Mouse (Mus musculus) hindbrain, embryonic 15.5 days (tissue): Measurements from ENCODE around the gene Gm45785. TPM values are rescaled to one million over a fixed set of nuclear protein-coding genes. Genes with fewer than 3 reads are reported as not detected.

Experiments used
- ATAC-seq: fragments of 200-750 bp; cut with Nextera tagmentation; 2 replicates; pipeline ENCODE4 v1.8.0; 2017; ENCODE audit warnings: low read depth, moderate number of reproducible peaks, moderate TSS enrichment; ENCODE audit not compliant: low FRiP score
- H3K27ac ChIP-seq: fragments of 300-500 bp; sonication (generic); replicated peaks from 2 replicates; pipeline ENCODE4 v1.5.1; 2015; ENCODE audit warnings: mild to moderate bottlenecking, inconsistent platforms
- H3K27me3 ChIP-seq: fragments of 300-500 bp; sonication (generic); 2 replicates; pipeline ENCODE4 v1.6.1; 2015; ENCODE audit warnings: control low read depth, inconsistent platforms
- H3K36me3 ChIP-seq: fragments of 300-500 bp; sonication (generic); 2 replicates; pipeline ENCODE4 v1.6.1; 2015; ENCODE audit warnings: control low read depth, inconsistent platforms
- H3K4me1 ChIP-seq: fragments of 300-500 bp; sonication (generic); replicated peaks from 2 replicates; pipeline ENCODE4 v1.6.1; 2015; ENCODE audit warnings: control low read depth, inconsistent platforms
- H3K4me2 ChIP-seq: fragments of 300-500 bp; sonication (generic); 2 replicates; pipeline ENCODE4 v1.6.1; 2015; ENCODE audit warnings: moderate library complexity, mild to moderate bottlenecking, inconsistent platforms
- H3K4me3 ChIP-seq: fragments of 300-500 bp; sonication (generic); 2 replicates; pipeline ENCODE4 v1.5.1; 2015; ENCODE audit warnings: mild to moderate bottlenecking, inconsistent platforms
- H3K9ac ChIP-seq: fragments of 300-500 bp; sonication (generic); 2 replicates; pipeline ENCODE4 v1.6.1; 2015; ENCODE audit warnings: inconsistent platforms
- H3K9me3 ChIP-seq: fragments of 300-500 bp; sonication (generic); 2 replicates; pipeline ENCODE4 v1.6.1; 2016; ENCODE audit warnings: control low read depth, inconsistent platforms
- WGBS: fragments of 180-500 bp; shearing (Covaris S2); methylation state at CpG from one replicate; pipeline ENCODE4 v1.1.7; 2015; 5-methylcytosine and 5-hydroxymethylcytosine counted together
- polyA plus RNA-seq: library from polyadenylated mRNA; unstranded; fragments of >200 nt; fragmentation: Nextera tagmentation; extraction: Ambion mirVana; gene quantifications from 2 replicates; pipeline ENCODE4 v1.2.1, GENCODE M21; 2015

Gene Gm45785
- polyA plus RNA-seq, 1 experiment from 2014 or later = not detected

GRCm38 (mm10) chr7:140840750-140841735, 15.1 kb downstream of the Gm45785 start:
- no peaks in the 10 kb centered on the region for H3K9me3 ChIP-seq
- ATAC-seq = no peak
- no peaks in the 10 kb centered on the region for H3K36me3 ChIP-seq
- H3K27me3 ChIP-seq = peaks cover 7% of the 10 kb centered on the region; the same call in 1 of the 2 replicates
- no peak overlapping the region for H3K27ac ChIP-seq
- WGBS = 39% methylated on average over 19 of the region's 19 CpGs
- H3K4me3 ChIP-seq = no peak overlapping the region
- no peaks in the 10 kb centered on the region for H3K4me1 ChIP-seq
- H3K9ac ChIP-seq = no peak overlapping the region
- H3K4me2 ChIP-seq = no peak overlapping the region

DNA sequence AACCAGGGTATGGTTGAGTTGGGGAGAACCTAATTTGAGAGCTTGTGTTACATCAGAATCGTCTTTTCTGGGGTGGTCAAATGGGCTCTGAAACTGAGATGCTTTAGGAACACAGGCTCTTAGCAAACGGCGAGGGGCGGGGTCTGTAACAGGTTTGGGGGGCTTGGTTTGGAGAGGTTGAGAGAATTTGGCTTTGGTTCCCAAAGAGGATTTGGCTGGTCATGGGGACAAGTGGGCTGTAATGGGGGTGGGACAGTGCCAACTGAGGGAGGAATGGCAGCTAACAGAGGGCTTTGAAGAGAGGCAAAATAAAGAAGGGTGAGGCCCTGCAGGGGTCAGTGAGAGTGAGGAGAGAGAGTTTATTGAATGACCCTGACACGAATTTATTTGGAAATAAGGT, 16.6 kb downstream of the Gm45785 start:
- Histone ChIP-seq H3K36me3 (no peaks in the 10 kb centered on the region), H3K27me3 (peaks cover 7% of the 10 kb centered on the region; the same call in 1 of the 2 replicates), H3K9me3 (no peaks in the 10 kb centered on the region), H3K27ac (no peak overlapping the region), H3K4me1 (no peaks in the 10 kb centered on the region), H3K4me2 (no peak overlapping the region), H3K9ac (no peak overlapping the region), H3K4me3 (no peak overlapping the region)
- WGBS = 70% methylated on average over 5 of the region's 5 CpGs
- ATAC-seq = no peak

DNA sequence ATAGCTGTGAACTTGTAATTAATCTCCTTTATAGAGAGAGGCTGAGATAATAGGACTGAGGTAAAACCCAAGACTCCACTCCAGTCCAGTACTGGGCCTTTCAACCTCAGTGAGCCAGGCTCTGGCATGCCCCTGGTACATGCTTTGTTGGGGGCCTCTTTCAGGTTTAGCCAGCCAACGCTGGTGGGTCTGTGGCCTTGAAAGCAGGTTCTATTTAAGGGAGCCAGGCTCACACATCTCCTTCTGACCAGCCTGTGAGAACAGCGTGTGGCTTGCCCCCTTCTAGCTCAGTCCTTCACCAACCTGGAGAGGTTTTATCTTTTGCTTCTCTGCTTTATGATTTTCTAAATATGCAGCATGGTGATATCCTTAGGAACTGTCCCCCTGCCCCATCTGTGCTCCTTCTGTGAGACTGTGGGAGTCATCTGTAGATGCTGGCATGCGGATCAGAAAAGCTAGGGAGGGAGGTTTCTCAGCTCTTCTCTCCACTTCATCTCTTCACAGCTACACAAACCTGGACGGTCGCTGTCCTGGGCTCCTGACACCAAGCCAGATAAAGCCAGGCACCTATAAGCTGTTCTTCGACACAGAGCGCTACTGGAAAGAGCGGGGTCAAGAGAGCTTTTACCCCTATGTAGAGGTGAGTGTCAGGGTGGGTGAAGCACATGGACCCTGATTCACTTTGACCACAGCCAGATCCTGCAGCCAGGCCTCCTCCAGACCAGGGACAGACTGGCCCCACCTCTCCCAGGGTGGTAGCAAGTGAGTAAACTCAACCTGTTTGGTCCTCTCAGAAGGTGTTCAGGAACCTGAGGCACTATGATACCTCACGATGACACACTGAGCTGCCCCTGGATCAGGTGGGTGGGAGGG, 19.7 kb downstream of the Gm45785 start:
- Histone ChIP-seq H3K27me3 (peaks cover 5% of the 10 kb centered on the region; the same call in 1 of the 2 replicates), H3K9ac (no peak overlapping the region), H3K9me3 (no peaks in the 10 kb centered on the region), H3K27ac (no peak overlapping the region), H3K36me3 (no peaks in the 10 kb centered on the region), H3K4me1 (no peaks in the 10 kb centered on the region), H3K4me2 (no peak overlapping the region), H3K4me3 (no peak overlapping the region)
- no peak for ATAC-seq
- 89% methylated on average over 9 of the region's 9 CpGs for WGBS

GRCm38 (mm10) chr7:140835758-140836087, 20.4 kb downstream of the Gm45785 start:
- no peaks in the 10 kb centered on the region for H3K36me3 ChIP-seq
- peaks cover under 1% of the 10 kb centered on the region; the same call in 1 of the 2 replicates for H3K27me3 ChIP-seq
- H3K9me3 ChIP-seq = no peaks in the 10 kb centered on the region
- no peak overlapping the region for H3K4me2 ChIP-seq
- H3K9ac ChIP-seq = no peak overlapping the region
- ATAC-seq = peak; percentile 27; the same call in 1 of the 2 replicates
- no peaks in the 10 kb centered on the region for H3K4me1 ChIP-seq
- no peak overlapping the region for H3K27ac ChIP-seq
- no peak overlapping the region for H3K4me3 ChIP-seq
- WGBS = 85% methylated on average over 2 of the region's 2 CpGs

GRCm38 (mm10) chr7:140834968-140835757, 21.0 kb downstream of the Gm45785 start, which contains the start of gene Urah:
Urah (plus strand) TSS chr7:140835018.
- Histone ChIP-seq H3K4me2 (no peak within 1 kb of the TSS), H3K4me1 (no peaks in the 10 kb centered on the region), H3K9me3 (no peaks in the 10 kb centered on the region), H3K4me3 (no peak within 1 kb of the TSS), H3K9ac (no peak within 1 kb of the TSS), H3K27ac (no peak within 1 kb of the TSS), H3K27me3 (no peaks in the 10 kb centered on the region), H3K36me3 (no peaks in the 10 kb centered on the region)
- ATAC-seq = no peak
- 48% methylated on average over 20 of the region's 20 CpGs for WGBS

DNA sequence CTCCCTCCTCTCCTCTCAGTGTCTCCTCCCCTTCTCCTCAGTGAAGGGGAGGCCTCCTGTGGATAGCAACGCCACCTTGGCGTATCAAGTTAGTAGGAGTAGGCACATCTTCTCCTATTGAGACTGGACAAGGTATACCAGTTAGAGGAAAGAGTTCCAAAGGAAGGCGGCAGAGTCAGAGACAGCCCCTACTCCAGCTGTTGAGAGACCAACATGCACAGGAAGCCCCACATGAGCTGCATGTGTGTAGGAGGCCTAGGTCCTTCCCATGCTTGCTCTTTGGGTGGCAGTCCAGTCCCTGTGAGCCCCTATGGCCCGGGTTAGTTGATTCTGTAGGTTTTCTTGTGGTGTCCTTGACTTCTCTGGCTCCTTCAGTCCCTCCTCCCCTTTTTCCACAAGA, 22.8 kb downstream of the Gm45785 start:
- H3K27me3 ChIP-seq = no peaks in the 10 kb centered on the region
- H3K27ac ChIP-seq = no peak overlapping the region
- no peak overlapping the region for H3K9ac ChIP-seq
- no peaks in the 10 kb centered on the region for H3K4me1 ChIP-seq
- no peaks in the 10 kb centered on the region for H3K9me3 ChIP-seq
- ATAC-seq = no peak
- H3K4me2 ChIP-seq = no peak overlapping the region
- WGBS = 80% methylated on average over 4 of the region's 4 CpGs
- no peaks in the 10 kb centered on the region for H3K36me3 ChIP-seq
- no peak overlapping the region for H3K4me3 ChIP-seq

DNA sequence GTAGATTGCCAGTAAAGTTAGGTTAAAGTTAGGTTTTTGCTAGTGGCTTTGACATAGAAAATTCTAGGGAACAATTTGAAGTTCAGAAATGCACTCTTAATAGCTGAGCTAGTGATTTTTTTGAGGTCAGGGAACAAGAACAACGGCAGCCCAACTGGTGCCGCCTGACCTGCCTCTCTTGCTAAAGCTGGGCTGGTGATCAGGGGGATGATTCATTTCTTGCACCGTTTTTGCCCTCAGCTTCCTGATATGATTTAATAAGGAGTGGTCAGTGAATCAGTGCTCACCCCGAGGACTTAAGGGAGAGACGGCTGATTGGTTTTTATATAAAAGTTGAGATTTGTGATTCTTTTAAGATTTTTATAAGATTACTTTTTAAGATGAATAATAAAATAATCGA, 24.7 kb downstream of the Gm45785 start:
- no peaks in the 10 kb centered on the region for H3K9me3 ChIP-seq
- no peaks in the 10 kb centered on the region for H3K36me3 ChIP-seq
- no peaks in the 10 kb centered on the region for H3K27me3 ChIP-seq
- no peak overlapping the region for H3K4me2 ChIP-seq
- H3K9ac ChIP-seq = no peak overlapping the region
- WGBS = 69% methylated on average over 6 of the region's 6 CpGs
- no peak for ATAC-seq
- H3K27ac ChIP-seq = no peak overlapping the region
- H3K4me3 ChIP-seq = no peak overlapping the region
- 0 out of 2 replicates have a peak, but pooled peaks cover 4% of the 10 kb centered on the region for H3K4me1 ChIP-seq

GRCm38 (mm10) chr7:140828171-140828881, 27.8 kb downstream of the Gm45785 start:
- 46% methylated on average over 8 of the region's 8 CpGs for WGBS
- H3K4me1 ChIP-seq = 0 out of 2 replicates have a peak, but pooled peaks cover 4% of the 10 kb centered on the region
- 0 out of 2 replicates have a peak, but pooled peaks cover 3% of the 10 kb centered on the region for H3K27me3 ChIP-seq
- ATAC-seq = peak; percentile 66; the same call in 1 of the 2 replicates
- H3K9me3 ChIP-seq = no peaks in the 10 kb centered on the region
- H3K4me2 ChIP-seq = 0 out of 2 replicates have a peak overlapping the region, but pooled peaks have one; percentile 1
- peak overlapping the region; percentile 17; the same call in 1 of the 2 replicates for H3K9ac ChIP-seq
- 0 out of 2 replicates have a peak overlapping the region, but pooled peaks have one; percentile 42 for H3K27ac ChIP-seq
- no peak overlapping the region for H3K4me3 ChIP-seq
- H3K36me3 ChIP-seq = no peaks in the 10 kb centered on the region

- ATAC-seq = no peak
- Histone ChIP-seq H3K9me3 (no peaks in the 10 kb centered on the region), H3K4me3 (no peak overlapping the region), H3K9ac (no peak overlapping the region), H3K4me1 (peaks cover 18% of the 10 kb centered on the region), H3K36me3 (peaks cover 5% of the 10 kb centered on the region), H3K4me2 (no peak overlapping the region), H3K27me3 (0 out of 2 replicates have a peak, but pooled peaks cover 3% of the 10 kb centered on the region), H3K27ac (no peak overlapping the region)
- WGBS = 91% methylated on average over 4 of the region's 4 CpGs
Observed at GRCm38 (mm10) chr7:140822731-140823130, 33.4 kb downstream of the Gm45785 start.

- H3K4me3 ChIP-seq = peak within 1 kb of the TSS; percentile 67
- 0 out of 2 replicates have a peak, but pooled peaks cover 3% of the 10 kb centered on the region for H3K27me3 ChIP-seq
- H3K4me1 ChIP-seq = peaks cover 27% of the 10 kb centered on the region
- 3% methylated on average over 21 of the region's 21 CpGs for WGBS
- peak within 1 kb of the TSS; percentile 67 for H3K9ac ChIP-seq
- H3K27ac ChIP-seq = peak within 1 kb of the TSS; percentile 94
- no peaks in the 10 kb centered on the region for H3K9me3 ChIP-seq
- ATAC-seq = peak; percentile 93
- peaks cover 9% of the 10 kb centered on the region for H3K36me3 ChIP-seq
- peak within 1 kb of the TSS; percentile 59 for H3K4me2 ChIP-seq
Observed at GRCm38 (mm10) chr7:140821653-140822329, 34.3 kb downstream of the Gm45785 start, which contains the start of gene Zfp941. Zfp941 (minus strand) TSS chr7:140822178.
